12 mouse cellular contexts compared by ENCODE assay signal in genomic region chr6:33763970-33764369, GRCm38 (mm10).
A peak's percentile ranks its signal among the peaks of the same experiment; 100 is the strongest.
DNase-seq lines count a peak whose midpoint lies in the region; ATAC-seq and TF ChIP-seq lines count a peak whose summit lies in the region.
"Had no signal": no experiment of that assay in that cellular context is flagged by ENCODE, and none has a peak within 500 bp of the region (broad histone marks: within the 10 kb centered on the region; RNA-seq: fewer than 3 reads in every experiment).

No protein-coding gene starts in this region.

- intact Hi-C loops in heart, postnatal 10 days (cut with DNase I), result no loop called here
- intact Hi-C loops in heart, postnatal 25 days (cut with DNase I), result no loop called here

- ATAC-seq in lung, embryonic 14.5 days (ENCODE audit: insufficient read depth), result no peak
- no peak for ATAC-seq in liver, postnatal 0 days
- ATAC-seq: liver, embryonic 12.5 days had no signal

- 44% methylated on average over 3 of the region's 3 CpGs for WGBS in lung, embryonic 14.5 days
- 85% methylated on average over 3 of the region's 3 CpGs for WGBS in liver, postnatal 0 days (ENCODE audit: insufficient replicate concordance)

- peak; percentile 43 to 49 for DNase-seq in heart, postnatal 10 days
- no peak for DNase-seq in heart, postnatal 25 days (ENCODE audit: low spot score)
- DNase-seq in lung, embryonic 14.5 days, result peak; percentile 48
- no peak for DNase-seq in lung, postnatal 25 days (ENCODE audit: low spot score)
- peak; percentile 27 to 33 for DNase-seq in cerebellum, adult 18-20 months
- peak; percentile 31 to 35 for DNase-seq in cerebellum, postnatal 25 days
- DNase-seq in liver, postnatal 0 days, result no peak
- no peak for DNase-seq in embryo, embryonic 10.5 days (ENCODE audit: low spot score)
- DNase-seq: gastrocnemius, postnatal 25 days; spleen, adult 18-20 months had no signal

- TF ChIP-seq EP300 in liver, postnatal 0 days (IDR thresholded peaks at IDR 0.05; ENCODE audit: low read depth), result no peak

- H3K27me3 ChIP-seq in lung, embryonic 14.5 days (ENCODE audit: insufficient read depth, low read length), result no peaks in the 10 kb centered on the region
- H3K27me3 ChIP-seq in liver, postnatal 0 days (ENCODE audit: insufficient read depth, low read length), result no peaks in the 10 kb centered on the region
- H3K27me3 ChIP-seq: embryonic facial prominence, embryonic 15.5 days; liver, embryonic 12.5 days had no signal

- no peak overlapping the region for H3K9ac ChIP-seq in lung, embryonic 14.5 days
- no peak overlapping the region for H3K9ac ChIP-seq in liver, postnatal 0 days (replicated peaks)
- H3K9ac ChIP-seq: embryonic facial prominence, embryonic 15.5 days; liver, embryonic 12.5 days had no signal

- H3K27ac ChIP-seq in lung, embryonic 14.5 days (ENCODE audit: low read depth), result no peak overlapping the region
- H3K27ac ChIP-seq in liver, postnatal 0 days (ENCODE audit: low read depth), result no peak overlapping the region
- H3K27ac ChIP-seq: embryonic facial prominence, embryonic 15.5 days; liver, embryonic 12.5 days had no signal

- H3K4me3 ChIP-seq in lung, embryonic 14.5 days (ENCODE audit: low read depth, low read length), result no peak overlapping the region
- no peak overlapping the region for H3K4me3 ChIP-seq in liver, postnatal 0 days (ENCODE audit: low read depth, low read length)
- H3K4me3 ChIP-seq: embryonic facial prominence, embryonic 15.5 days; liver, embryonic 12.5 days had no signal

- H3K4me2 ChIP-seq in lung, embryonic 14.5 days, result no peak overlapping the region
- no peak overlapping the region for H3K4me2 ChIP-seq in liver, postnatal 0 days (ENCODE audit: low read depth, low read length)
- H3K4me2 ChIP-seq: embryonic facial prominence, embryonic 15.5 days; liver, embryonic 12.5 days had no signal

- no peaks in the 10 kb centered on the region for H3K9me3 ChIP-seq in lung, embryonic 14.5 days (ENCODE audit: low read depth, low read length)
- no peaks in the 10 kb centered on the region for H3K9me3 ChIP-seq in liver, postnatal 0 days (ENCODE audit: low read length)
- H3K9me3 ChIP-seq: embryonic facial prominence, embryonic 15.5 days; liver, embryonic 12.5 days had no signal

- TF ChIP-seq CTCF in lung, embryonic 14.5 days (IDR thresholded peaks at IDR 0.05; ENCODE audit: low read depth), result no peak
- TF ChIP-seq CTCF in liver, postnatal 0 days (IDR thresholded peaks at IDR 0.05; ENCODE audit: low read depth), result no peak

- H3K36me3 ChIP-seq in lung, embryonic 14.5 days (ENCODE audit: insufficient read depth), result no peaks in the 10 kb centered on the region
- no peaks in the 10 kb centered on the region for H3K36me3 ChIP-seq in liver, postnatal 0 days (replicated peaks; ENCODE audit: insufficient read depth, low read length)
- H3K36me3 ChIP-seq: embryonic facial prominence, embryonic 15.5 days; liver, embryonic 12.5 days had no signal

- no peaks in the 10 kb centered on the region for H3K4me1 ChIP-seq in lung, embryonic 14.5 days (ENCODE audit: insufficient read depth)
- no peaks in the 10 kb centered on the region for H3K4me1 ChIP-seq in liver, postnatal 0 days (ENCODE audit: insufficient read depth)
- H3K4me1 ChIP-seq: embryonic facial prominence, embryonic 15.5 days; liver, embryonic 12.5 days had no signal

Comparison
In these comparisons a context has a peak if more than half of its experiments do, and no peak if none do; other contexts are left out.
1. DNase-seq: peak in heart, postnatal 10 days (2 of 2), lung, embryonic 14.5 days (single experiment), cerebellum, adult 18-20 months (2 of 2) and cerebellum, postnatal 25 days (2 of 2); none in heart, postnatal 25 days (single experiment), lung, postnatal 25 days (single experiment), liver, postnatal 0 days (single experiment) and embryo, embryonic 10.5 days (single experiment).